Mouse (Mus musculus) liver, postnatal 0 days (tissue): ENCODE results near the gene Tra2b. TPM values are rescaled to one million over a fixed set of nuclear protein-coding genes. Genes with fewer than 3 reads are reported as not detected.
"Not testable (repeated sequence)": the region's sequence is repeated elsewhere in the genome, so short reads cannot be mapped to it uniquely, and the experiment has no call there.

Source experiments
- ATAC-seq: fragments of 200-750 bp; cut with Nextera tagmentation; 2 replicates; pipeline ENCODE4 v1.8.0; 2017; ENCODE audit warnings: mild to moderate bottlenecking, moderate library complexity
- DNase-seq: peaks from one replicate; pipeline ENCODE4 v3.0.0-alpha.2; 2016
- H3K27ac ChIP-seq: fragments of 300-500 bp; sonication (generic); 2 replicates; pipeline ENCODE4 v1.5.1; 2014; ENCODE audit warnings: antibody characterized with exemption, moderate library complexity, mild to moderate bottlenecking, low read depth
- H3K27me3 ChIP-seq: fragments of 300-500 bp; sonication (generic); 2 replicates; pipeline ENCODE4 v1.6.1; 2014; ENCODE audit warnings: low read length, control low read depth, mixed read lengths; ENCODE audit not compliant: insufficient read depth
- H3K36me3 ChIP-seq: fragments of 300-500 bp; sonication (generic); replicated peaks from 2 replicates; pipeline ENCODE4 v1.6.1; 2014; ENCODE audit warnings: mild to moderate bottlenecking, control low read depth, low read length, moderate library complexity, mixed read lengths; ENCODE audit not compliant: insufficient read depth
- H3K4me1 ChIP-seq: fragments of 300-500 bp; sonication (generic); 2 replicates; pipeline ENCODE4 v1.6.1; 2014; ENCODE audit warnings: antibody characterized with exemption, mild to moderate bottlenecking, control low read depth; ENCODE audit not compliant: insufficient read depth
- H3K4me2 ChIP-seq: fragments of 300-500 bp; sonication (generic); 2 replicates; pipeline ENCODE4 v1.6.1; 2014; ENCODE audit warnings: low read depth, mild to moderate bottlenecking, low read length, moderate library complexity, mixed read lengths
- H3K4me3 ChIP-seq: fragments of 300-500 bp; sonication (generic); 2 replicates; pipeline ENCODE4 v1.5.1; 2014; ENCODE audit warnings: low read depth, low read length
- H3K9ac ChIP-seq: fragments of 300-500 bp; sonication (generic); replicated peaks from 2 replicates; pipeline ENCODE4 v1.6.1; 2014; ENCODE audit warnings: mild to moderate bottlenecking, moderate library complexity
- H3K9me3 ChIP-seq: fragments of 300-500 bp; sonication (generic); 2 replicates; pipeline ENCODE4 v1.6.1; 2016; ENCODE audit warnings: mild to moderate bottlenecking, control low read depth, low read length, mixed read lengths
- CTCF ChIP-seq: sonication (generic); IDR thresholded peaks from 2 replicates; pipeline ENCODE4 v1.5.1; 2016; ENCODE audit warnings: antibody characterized with exemption, low read depth
- EP300 ChIP-seq: IDR thresholded peaks from 2 replicates; pipeline ENCODE4 v1.6.1; 2016; ENCODE audit warnings: antibody characterized with exemption, low read depth, mild to moderate bottlenecking
- WGBS: fragments of 180-500 bp; shearing (Covaris S2); extraction: QIAGEN DNeasy Blood & Tissue Kit; methylation state at CpG from one replicate; pipeline ENCODE4 v1.1.7; 2014; ENCODE audit not compliant: insufficient replicate concordance; 5-methylcytosine and 5-hydroxymethylcytosine counted together
- polyA plus RNA-seq: library from polyadenylated mRNA; unstranded; fragments of >200 nt; fragmentation: Nextera tagmentation; extraction: Ambion mirVana; gene quantifications from 2 replicates; pipeline ENCODE4 v1.2.1, GENCODE M21; 2015

The Tra2b gene
- polyA plus RNA-seq, 1 experiment from 2014 or later: 99.5 TPM

- TF ChIP-seq CTCF (no peak), EP300 (no peak)
- DNase-seq (no peak), ATAC-seq (no peak)
- Histone ChIP-seq H3K4me2 (peak overlapping the region; percentile 76), H3K27me3 (no peaks in the 10 kb centered on the region), H3K9me3 (no peaks in the 10 kb centered on the region), H3K4me3 (peak overlapping the region; percentile 100), H3K36me3 (no peaks in the 10 kb centered on the region), H3K27ac (peak overlapping the region; percentile 98), H3K4me1 (peaks cover 24% of the 10 kb centered on the region), H3K9ac (peak overlapping the region; percentile 69)
- WGBS: 39% methylated on average over 8 of the region's 8 CpGs
Measured at GRCm38 (mm10) chr16:22266384-22266783, 579 bp upstream of the Tra2b start.

GRCm38 (mm10) chr16:22264962-22265848 lies 600 bp downstream of the Tra2b start:
- Histone ChIP-seq H3K27me3 (no peaks in the 10 kb centered on the region), H3K4me2 (peak overlapping the region; percentile 76), H3K9ac (peak overlapping the region; percentile 97), H3K4me1 (peaks cover 32% of the 10 kb centered on the region), H3K4me3 (peak overlapping the region; percentile 100), H3K36me3 (no peaks in the 10 kb centered on the region), H3K27ac (peak overlapping the region; percentile 98), H3K9me3 (no peaks in the 10 kb centered on the region)
- ATAC-seq (peak; percentile 74), DNase-seq (peak; percentile 91)
- no peak; the same call in 1 of the 2 replicates for TF ChIP-seq EP300
- no peak for TF ChIP-seq CTCF
- WGBS: under 1% methylated on average over 47 of the region's 81 CpGs

GRCm38 (mm10) chr16:22264232-22264961 lies 1.4 kb downstream of the Tra2b start:
- peak; percentile 38 for DNase-seq
- TF ChIP-seq EP300: no peak
- WGBS: under 1% methylated on average over 16 of the region's 16 CpGs
- H3K9ac ChIP-seq: peak overlapping the region; percentile 97
- peaks cover 32% of the 10 kb centered on the region for H3K4me1 ChIP-seq
- no peaks in the 10 kb centered on the region for H3K27me3 ChIP-seq
- no peaks in the 10 kb centered on the region for H3K36me3 ChIP-seq
- H3K27ac ChIP-seq: peak overlapping the region; percentile 98
- no peaks in the 10 kb centered on the region for H3K9me3 ChIP-seq
- H3K4me2 ChIP-seq: peak overlapping the region; percentile 76
- peak overlapping the region; percentile 100 for H3K4me3 ChIP-seq
- ATAC-seq: no peak

- Histone ChIP-seq H3K4me3 (peak overlapping the region; percentile 100), H3K27ac (no peak overlapping the region), H3K4me1 (peaks cover 36% of the 10 kb centered on the region), H3K27me3 (no peaks in the 10 kb centered on the region), H3K36me3 (0 out of 2 replicates have a peak, but pooled peaks cover 5% of the 10 kb centered on the region), H3K9ac (peak overlapping the region; percentile 97), H3K4me2 (peak overlapping the region; percentile 76), H3K9me3 (no peaks in the 10 kb centered on the region)
- no peak for TF ChIP-seq EP300
- no peak for ATAC-seq
- no peak for DNase-seq
Measured at GRCm38 (mm10) chr16:22263124-22263523, 2.7 kb downstream of the Tra2b start.

- peak overlapping the region; percentile 76 for H3K4me2 ChIP-seq
- 72% methylated on average over 2 of the region's 2 CpGs for WGBS
- H3K36me3 ChIP-seq: peaks cover 8% of the 10 kb centered on the region; the same call in 1 of the 2 replicates
- H3K9ac ChIP-seq: no peak overlapping the region
- H3K27ac ChIP-seq: no peak overlapping the region
- H3K9me3 ChIP-seq: no peaks in the 10 kb centered on the region
- no peak for TF ChIP-seq CTCF
- TF ChIP-seq EP300: no peak
- no peaks in the 10 kb centered on the region for H3K27me3 ChIP-seq
- peaks cover 35% of the 10 kb centered on the region for H3K4me1 ChIP-seq
- ATAC-seq (no peak), DNase-seq (no peak)
- 0 out of 2 replicates have a peak overlapping the region, but pooled peaks have one; percentile 100 for H3K4me3 ChIP-seq
Measured at GRCm38 (mm10) chr16:22261563-22261962, 4.2 kb downstream of the Tra2b start.

GRCm38 (mm10) chr16:22260423-22261143 lies 5.2 kb downstream of the Tra2b start:
- Histone ChIP-seq H3K9ac (no peak overlapping the region), H3K4me2 (peak overlapping the region; percentile 44; the same call in 1 of the 2 replicates), H3K27me3 (no peaks in the 10 kb centered on the region), H3K4me3 (peak overlapping the region; percentile 8; the same call in 1 of the 2 replicates), H3K9me3 (no peaks in the 10 kb centered on the region), H3K36me3 (peaks cover 9% of the 10 kb centered on the region; the same call in 1 of the 2 replicates), H3K27ac (no peak overlapping the region), H3K4me1 (peaks cover 34% of the 10 kb centered on the region)
- no peak for DNase-seq
- WGBS: 46% methylated on average over 3 of the region's 3 CpGs
- ATAC-seq: no peak
- TF ChIP-seq CTCF (no peak), EP300 (no peak)

GRCm38 (mm10) chr16:22252255-22252654 lies 13.6 kb downstream of the Tra2b start:
- not testable (repeated sequence) for H3K27ac ChIP-seq, H3K9me3 ChIP-seq, H3K4me1 ChIP-seq, ATAC-seq, H3K9ac ChIP-seq, DNase-seq, H3K4me3 ChIP-seq, H3K4me2 ChIP-seq, H3K27me3 ChIP-seq
- peaks cover 78% of the 10 kb centered on the region for H3K36me3 ChIP-seq
- WGBS: 74% methylated on average over 6 of the region's 6 CpGs
